Mouse (Mus musculus): ENCODE data around the gene Micall2. TPM values are rescaled to one million over a fixed set of nuclear protein-coding genes. Genes with fewer than 3 reads are reported as not detected.
"Not testable (repeated sequence)": the region's sequence is repeated elsewhere in the genome, so short reads cannot be mapped to it uniquely, and the experiment has no call there.

Gene Micall2
- total RNA-seq, 2 experiments from 2014 or later: 3.7 to 4.1 TPM

DNA sequence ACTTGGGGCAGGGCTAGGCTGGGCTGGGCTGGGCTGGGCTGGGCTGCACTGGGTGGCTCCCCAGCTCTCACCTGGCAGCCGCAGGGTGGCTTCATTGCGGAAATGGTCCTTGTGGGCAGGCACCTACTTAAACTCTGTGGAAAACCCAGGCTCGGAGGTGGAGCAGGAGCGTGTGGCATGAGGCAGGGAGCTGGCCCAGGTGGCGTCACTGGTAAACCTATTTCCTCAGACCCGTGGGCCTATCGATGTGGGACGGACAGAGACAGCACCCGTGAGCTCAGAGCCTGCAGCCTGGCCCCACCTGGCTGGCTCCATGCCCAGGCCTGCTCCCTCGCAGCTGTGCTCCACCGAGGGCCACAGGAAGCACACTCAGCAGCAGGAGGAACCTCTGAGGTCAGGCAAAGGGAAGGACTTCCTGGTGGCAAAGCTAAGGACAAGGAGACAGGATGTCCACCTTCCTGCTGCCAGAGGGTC is 3.5 kb downstream of the Micall2 start:
- DNase-seq: peak; percentile 64 to 74

DNA sequence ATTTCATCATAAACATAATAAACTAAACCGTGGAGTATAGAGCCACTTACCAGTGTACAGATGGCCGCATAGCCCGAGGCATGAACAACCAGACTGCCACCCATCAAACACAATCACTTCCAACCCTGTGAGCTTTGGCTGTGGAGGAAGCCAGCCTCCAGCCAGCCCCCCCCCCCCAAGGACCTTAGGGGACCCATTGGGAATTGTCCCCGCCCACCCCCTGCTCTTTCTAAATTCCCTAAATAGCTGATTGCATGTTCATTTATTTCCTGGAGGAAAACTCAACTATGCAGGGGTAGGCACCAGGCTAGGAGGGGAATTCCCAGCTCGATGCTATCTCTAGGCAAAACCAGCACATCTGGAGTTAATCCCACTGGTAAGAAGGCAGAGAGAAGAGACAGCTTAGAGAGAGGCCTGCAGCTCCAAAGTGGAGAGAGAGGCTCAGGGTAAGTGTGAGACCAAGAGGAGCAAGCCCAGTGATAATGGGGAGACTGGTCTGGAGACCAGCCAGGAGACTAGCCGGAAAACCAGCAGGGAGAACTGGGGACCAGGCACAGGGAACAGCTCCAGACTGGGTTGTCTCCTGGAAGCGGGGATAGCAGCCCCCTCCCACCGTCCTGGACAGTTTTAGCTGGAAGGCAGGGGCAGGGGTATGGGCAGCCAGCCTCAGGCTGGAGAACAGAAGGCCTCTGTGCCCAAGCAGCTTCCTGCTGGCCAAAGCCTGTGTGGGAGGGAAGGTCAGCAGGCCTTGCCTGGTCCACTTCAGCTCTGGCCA is 5.2 kb downstream of the Micall2 start:
- intact Hi-C loops (cut with DNase I): no loop called here
- no peak for DNase-seq

More for the DNA sequence above, 3.5 kb downstream of the Micall2 start:
- intact Hi-C loops (cut with DNase I): no loop called here

DNA sequence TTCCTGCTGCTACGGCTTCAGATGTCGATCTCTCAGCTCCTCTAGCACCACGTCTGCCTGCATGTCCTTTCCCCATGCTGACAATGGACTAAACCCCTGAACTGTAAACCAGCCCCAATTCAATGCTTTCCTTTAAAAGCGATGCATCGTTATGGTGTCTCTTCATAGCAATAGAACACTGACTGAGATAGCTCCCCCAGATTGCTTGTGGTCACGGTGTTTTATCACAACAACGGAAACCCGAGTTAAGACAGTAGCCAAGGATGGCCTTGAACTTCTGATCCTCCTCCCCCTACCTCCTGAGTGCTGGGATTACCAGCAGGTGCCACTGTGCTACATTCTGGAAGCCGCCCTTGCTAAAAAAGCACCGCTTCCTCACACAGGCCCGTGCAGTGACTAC is 8.9 kb downstream of the Micall2 start:
- intact Hi-C loops (cut with DNase I): no loop called here
- no peak for DNase-seq

DNA sequence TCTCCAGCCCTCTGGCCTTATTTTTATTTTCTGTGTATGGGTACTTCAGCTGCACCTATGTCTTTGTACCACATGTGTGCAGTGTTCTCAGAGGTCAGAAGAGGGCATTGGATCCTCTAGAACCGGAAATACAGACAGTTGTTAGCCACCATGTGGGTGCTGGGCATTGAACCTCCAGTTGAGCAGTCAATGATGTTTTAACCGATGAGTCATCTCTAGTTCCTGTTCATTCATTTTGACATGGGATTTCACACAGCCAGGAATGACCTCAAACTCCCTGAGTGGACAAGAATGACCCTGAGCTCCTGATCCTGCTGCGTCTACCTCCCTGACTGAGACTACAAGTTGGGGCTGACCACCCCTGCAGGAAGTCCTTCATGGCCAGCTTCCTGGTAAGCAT is 9.9 kb downstream of the Micall2 start:
- intact Hi-C loops (cut with DNase I): no loop called here
- no peak for DNase-seq

DNA sequence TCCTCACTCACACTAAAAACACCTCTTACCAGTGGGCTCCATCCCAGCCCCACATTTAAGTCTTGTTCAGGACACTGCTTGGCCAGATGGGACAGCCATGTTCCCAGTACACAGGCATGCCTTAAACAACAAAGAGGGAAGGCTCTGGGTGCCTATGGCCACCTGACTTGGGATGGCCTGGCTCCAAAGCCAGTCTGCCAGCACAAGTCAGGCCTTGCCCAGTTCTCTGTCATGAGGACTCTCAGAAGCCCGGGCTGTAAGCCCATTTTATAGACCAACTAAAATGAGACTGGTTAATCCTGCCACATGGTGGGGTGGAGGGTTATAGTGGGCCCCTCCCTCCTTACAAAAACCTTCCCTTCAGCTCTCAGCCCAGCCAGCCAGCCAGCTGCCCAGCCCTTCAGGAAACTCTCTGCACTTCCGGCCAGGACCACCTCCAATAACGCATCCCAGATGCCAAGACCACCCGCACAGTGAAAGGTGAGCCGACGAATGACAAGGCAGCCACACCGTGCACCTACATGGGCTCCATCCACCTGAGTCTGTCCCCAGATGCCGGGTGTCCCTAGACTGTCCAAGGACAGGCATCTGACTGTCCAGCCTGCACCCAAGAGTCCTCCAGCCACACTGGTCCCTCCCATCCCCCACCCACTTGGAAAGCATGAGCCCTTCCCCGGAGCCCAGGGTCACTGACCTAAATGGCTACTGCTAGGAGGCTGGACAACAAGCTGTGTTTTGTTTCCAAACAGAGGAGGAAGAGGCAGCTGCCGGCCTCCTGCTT is 11.6 kb downstream of the Micall2 start:
- intact Hi-C loops (cut with DNase I): no loop called here
- peak in 1 of 2 experiments; percentile 40 for DNase-seq

DNA sequence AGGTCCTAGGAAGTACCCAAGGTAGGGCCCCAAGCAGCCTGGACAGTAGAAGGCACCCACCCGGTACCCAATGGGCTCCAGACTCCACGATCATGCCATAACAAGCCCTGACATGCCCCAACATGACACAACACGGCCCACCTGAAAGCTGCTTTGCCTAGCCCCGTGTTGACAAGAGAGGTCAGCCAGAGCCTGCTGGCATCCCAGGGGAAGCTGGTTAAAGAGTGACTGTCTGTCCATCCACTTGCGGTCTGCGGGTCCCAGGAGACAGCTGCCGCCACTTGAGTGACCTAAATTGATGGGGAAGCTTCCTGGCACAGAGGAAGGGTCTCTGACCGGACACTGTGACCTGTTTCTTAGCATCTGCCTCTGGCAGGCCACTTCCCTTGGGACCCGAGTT is 13.0 kb downstream of the Micall2 start:
- intact Hi-C loops (cut with DNase I): no loop called here

DNA sequence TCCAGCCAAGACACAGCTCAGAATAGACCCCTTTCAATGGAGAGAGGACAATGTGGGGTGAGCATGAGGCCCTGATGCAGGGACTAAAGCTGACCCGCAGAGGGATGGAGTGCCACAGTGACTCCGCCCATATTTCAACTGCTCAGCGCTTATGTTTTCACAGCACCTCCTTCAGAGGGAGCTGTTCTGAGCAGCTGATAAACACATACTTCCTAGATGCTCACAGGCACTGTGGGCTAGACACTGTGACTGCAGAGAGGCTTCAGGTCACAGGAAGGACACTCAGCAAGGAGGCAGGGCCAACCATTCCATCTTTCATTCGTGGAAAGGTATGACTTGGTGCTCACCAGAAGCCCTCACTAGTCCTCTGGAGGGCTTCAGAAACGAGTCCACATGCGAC is 13.4 kb downstream of the Micall2 start:
- intact Hi-C loops (cut with DNase I): no loop called here
- DNase-seq: no peak

More for the DNA sequence above, 13.0 kb downstream of the Micall2 start:
- no peak for DNase-seq

DNA sequence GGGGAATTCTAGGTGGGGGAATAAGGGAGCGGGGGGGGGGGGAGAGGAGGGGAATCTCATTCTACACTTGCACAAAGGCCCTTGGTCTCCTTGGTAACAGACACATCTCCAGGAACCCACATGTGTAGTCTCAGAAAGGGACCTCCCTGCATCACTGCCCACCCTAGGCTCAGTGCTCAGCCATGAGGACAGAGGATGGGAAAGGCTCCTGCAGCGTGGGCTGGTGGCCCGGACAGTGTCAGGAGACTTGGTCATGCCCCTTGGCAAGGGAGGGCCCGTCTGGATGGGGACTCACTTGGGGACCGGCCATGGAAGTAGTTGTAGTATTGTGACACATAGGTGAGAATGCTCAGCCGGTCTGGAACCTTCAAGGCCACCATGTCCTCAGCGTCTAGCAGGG is 17.2 kb downstream of the Micall2 start:
- no peak for DNase-seq
- intact Hi-C loops (cut with DNase I): no loop called here

DNA sequence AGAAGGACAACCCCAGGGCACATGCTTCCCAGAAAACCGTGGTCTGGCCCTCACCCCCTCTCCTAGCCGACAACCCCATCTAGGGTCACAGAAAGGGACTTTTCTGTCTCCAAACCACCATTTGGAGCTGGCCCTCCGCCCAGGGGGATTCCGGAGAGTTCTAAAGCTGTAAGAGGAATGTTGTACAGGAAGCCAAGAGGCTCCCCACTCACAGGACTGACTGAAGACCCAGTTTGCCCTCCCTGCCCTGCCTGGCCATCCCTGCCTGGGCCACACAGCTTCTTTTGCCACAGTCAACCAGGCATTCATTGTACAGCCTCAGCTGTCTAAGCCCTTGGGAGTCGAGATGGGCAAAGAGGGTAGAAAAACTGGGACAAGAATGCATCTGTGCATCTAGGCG is 17.6 kb downstream of the Micall2 start:
- intact Hi-C loops (cut with DNase I): no loop called here
- DNase-seq: no peak

DNA sequence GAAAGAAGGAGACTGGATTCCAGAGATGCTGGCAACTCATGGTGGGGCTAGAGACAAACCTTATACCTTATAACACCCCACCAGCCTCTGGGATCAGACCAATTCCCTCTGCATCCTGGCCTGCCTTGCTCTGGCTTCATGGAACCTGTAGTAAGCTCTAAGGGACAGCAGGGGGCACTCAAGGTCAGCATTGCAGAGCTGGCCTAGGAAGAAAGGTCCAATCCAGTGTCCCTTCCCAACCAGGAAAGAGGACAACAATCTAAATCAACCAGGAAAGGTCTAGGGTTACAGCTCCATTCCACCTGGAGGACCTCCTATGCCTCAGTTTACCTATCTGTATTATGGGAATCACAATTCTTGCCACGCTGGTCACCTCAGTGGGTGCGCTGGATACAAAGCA is 18.4 kb downstream of the Micall2 start:
- intact Hi-C loops (cut with DNase I): loop anchor here (1.0 kb wide), 2 partner anchors 29 to 33 kb away; no protein-coding TSS in a partner anchor
- DNase-seq: peak; percentile 67 to 77

DNA sequence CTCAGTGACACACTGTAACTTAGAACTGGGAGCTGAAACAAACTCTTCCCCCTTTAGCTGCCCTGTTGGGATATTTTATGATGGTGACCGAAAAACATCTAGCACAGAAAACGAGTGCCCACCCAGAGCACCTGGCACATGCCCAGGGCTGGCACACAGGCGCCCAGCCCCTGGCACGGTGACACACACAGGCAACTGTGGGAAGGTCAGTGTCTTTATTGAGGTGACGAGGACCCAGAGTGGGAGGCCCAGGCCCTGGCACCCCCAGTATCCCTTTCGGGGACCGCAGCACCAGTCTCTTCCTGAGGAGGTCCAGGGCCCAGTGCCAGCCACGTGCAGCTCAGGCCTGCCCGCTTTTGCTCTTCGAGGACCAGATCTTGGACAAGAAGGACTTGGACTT is 29.6 kb downstream of the Micall2 start:
- intact Hi-C loops (cut with DNase I): no loop called here
- no peak for DNase-seq

DNA sequence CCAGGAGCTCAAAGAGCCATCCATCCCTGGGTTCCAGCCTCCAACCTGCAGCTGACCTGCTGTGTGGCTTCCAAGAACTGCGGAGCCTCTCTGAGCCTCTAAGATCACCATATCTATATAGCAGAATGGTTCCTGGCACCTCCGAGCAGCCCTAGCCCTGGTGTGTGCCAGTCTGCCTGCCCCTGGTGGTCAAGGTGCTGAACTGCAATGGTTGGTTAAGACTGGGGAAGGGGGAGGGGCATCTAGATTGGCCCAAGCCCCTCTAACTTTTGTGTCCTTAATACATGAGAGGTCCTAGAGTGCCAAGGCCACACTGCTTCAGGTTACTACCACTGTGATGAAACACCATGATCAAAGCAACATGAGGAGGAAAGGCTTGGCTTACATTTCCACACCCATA is 33.2 kb downstream of the Micall2 start:
- intact Hi-C loops (cut with DNase I): no loop called here
- DNase-seq: no peak

DNA sequence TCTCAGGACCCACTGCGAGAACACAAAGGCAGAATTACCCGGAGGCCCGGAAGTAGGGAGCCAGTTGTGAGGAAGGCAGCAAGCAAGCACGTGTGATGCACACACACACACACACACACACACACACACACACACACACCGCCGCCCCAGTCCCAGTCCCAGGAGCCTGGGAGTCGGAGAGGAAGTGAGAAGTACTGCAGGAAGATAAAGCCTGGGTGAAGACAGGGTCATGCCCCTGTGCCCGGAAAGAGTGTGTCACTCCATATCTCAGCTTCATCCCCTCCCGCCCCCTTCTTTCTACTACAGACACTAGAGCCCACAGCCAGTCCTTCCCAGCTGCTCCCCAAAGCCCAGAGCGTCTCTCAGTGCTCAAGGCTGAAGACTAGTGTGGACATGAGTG is 33.9 kb downstream of the Micall2 start:
- intact Hi-C loops (cut with DNase I): no loop called here
- DNase-seq: no peak

DNA sequence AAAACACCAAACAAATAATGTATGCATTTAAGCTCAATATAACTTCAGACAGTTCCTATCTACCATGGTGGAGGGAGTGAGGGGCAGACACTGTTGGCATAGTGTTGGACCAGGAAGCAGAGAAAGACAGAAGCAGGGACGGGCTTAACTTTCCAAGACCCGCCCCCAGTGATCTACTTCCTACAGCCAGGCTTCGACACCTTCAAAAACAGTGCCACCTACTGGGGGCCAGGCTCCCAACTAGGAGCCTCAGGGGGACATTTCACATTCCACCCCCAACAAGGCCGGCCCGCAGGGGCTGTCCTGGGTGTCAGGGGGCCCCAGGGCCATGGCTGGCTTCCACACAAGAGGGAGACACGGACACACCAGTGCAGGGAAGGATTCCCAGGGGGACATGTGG is 39.2 kb downstream of the Micall2 start:
- no peak for DNase-seq
- intact Hi-C loops (cut with DNase I): no loop called here

DNA sequence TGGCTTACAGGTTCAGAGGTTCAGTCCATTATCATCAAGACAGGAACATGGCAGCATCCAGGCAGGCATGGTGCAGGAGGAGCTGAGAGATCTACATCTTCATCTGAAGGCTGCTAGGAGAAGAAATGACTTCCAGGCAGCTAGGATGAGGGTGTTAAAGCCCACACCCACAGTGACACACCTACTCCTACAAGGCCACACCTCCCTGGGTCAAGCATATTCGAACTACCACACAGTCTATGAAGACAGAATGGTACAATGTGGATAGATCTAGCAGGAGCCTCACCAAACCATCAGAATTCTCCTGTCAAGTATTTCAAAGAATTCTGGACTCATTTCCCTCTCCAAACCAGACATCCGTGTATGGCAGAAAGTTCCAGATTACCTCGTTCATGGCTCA is 40.3 kb downstream of the Micall2 start:
- intact Hi-C loops (cut with DNase I); DNase-seq: not testable (repeated sequence)

DNA sequence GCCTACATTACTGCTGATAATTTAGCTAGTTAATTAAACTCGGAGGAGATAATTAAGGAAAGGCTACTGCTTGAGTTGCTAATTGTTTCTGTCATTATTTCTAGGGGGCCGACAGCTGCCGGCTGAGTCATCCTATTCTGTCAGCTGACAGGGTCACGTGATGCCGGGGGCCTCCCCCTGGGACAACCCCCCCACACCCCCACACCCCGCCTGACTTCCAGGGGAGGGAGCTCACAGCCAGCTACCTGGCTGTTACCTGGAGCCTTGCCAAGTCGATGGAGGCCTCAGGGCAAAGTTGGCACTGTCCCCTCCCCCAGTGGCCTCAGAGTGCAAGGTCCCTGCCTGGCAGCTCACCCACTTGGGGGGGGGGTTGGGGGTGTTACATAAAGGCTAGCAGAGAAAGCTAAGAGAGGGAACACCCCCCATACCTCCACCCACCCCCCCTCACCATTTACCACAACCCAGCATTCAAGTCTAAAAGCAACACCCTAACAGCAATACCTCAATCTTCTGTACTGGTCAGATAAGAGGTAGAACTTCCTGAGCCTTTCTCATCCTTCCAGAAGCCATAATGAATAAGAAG is 41.1 kb downstream of the Micall2 start:
- intact Hi-C loops (cut with DNase I): no loop called here
- DNase-seq: no peak

DNA sequence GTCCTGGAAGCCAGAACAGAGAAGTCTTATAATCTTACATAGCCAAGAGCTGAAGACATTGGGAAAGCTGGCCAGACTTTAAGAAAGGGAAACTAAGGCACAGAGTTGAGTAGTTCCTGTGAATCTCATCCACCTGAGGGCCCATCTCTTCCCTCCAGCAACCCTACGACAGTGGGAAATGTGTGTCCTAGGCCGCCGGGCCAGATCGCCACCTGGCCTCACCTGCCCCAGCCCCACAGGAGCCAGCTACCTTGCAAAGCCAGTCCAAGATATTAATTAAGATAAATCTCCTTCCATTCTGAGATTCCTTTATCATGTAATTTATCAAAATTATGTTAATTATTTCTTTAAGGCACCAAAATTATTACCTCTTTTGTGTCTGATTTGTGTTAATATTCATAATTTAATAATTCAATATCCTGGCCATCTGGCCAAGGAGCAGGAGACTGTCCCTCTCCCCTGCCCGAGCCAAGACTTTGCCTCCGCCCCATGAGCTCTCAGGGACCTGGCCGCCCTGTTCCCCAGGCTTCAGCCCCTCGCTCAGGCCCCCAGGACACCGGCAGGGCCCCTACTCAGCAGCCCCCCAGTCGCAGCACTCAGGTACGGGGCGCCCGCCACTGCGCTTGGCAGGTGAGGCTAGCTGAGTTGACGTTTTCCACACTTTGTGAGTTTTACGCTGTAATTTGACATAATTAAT is 41.7 kb downstream of the Micall2 start:
- intact Hi-C loops (cut with DNase I): no loop called here
- no peak for DNase-seq

DNA sequence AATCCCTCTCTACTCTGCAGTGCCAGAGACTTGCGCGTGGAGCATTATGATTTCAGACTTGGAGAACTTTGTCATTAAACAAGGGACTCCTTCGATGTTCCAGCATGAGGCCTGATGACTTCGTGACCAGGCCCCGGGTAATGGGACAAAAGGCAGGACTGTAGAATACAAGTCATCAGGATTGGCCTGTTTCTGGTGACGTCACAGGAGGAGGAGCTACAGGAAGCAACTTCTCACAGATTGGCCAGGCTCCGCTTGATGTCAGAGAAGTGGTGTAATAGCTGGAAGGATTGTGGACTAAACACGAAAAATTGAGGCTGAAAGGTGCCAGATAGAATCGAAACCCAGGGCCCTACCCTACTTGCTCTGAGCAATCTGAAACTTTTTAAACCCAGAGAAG is 45.3 kb downstream of the Micall2 start:
- intact Hi-C loops (cut with DNase I): no loop called here

DNA sequence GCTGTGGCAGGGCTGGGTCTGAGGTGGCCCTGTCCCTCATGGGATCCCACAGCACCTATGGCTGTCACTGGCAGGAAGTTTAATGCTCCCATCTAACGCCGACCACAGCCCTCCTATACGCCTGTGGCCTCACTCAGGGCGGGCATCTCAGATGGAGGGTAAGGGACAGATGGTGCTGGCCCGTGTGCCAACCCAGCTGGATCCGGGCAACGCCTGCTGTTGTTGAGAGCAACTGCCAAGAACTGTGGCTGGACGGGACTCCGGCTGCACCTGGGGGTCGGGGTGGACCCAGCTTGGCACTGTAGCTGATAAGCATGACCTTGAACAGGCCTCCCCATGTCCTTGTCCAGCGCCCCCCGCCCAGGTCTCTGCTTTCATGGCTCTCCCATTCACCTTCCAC is 47.8 kb downstream of the Micall2 start:
- intact Hi-C loops (cut with DNase I): no loop called here
- no peak for DNase-seq

More for the DNA sequence above, 45.3 kb downstream of the Micall2 start:
- no peak for DNase-seq

DNA sequence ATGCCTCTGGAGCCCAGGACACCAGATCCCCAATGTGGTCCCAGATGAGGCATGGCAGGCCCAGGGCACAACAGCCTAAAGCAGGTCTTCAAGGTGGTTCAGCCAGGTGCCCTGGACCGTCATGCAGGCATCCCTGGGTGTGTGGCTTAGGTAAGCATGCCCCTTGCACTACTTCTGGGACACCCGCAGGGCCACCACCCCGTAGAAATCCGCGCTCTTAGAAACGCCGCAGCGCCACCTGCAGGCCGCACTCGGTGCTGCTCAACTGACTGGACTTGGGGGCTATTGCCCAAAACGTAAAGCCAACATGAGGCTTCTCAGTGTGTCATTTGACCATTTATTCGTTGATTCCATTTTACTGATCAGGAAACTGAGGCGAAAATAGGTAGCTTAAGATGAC is 48.5 kb downstream of the Micall2 start:
- intact Hi-C loops (cut with DNase I): no loop called here
- peak; percentile 24 to 64 for DNase-seq

Measured in heart, postnatal 14 days (tissue).